Comparison of ENCODE assay signal across 26 mouse cellular contexts in the genomic region with DNA sequence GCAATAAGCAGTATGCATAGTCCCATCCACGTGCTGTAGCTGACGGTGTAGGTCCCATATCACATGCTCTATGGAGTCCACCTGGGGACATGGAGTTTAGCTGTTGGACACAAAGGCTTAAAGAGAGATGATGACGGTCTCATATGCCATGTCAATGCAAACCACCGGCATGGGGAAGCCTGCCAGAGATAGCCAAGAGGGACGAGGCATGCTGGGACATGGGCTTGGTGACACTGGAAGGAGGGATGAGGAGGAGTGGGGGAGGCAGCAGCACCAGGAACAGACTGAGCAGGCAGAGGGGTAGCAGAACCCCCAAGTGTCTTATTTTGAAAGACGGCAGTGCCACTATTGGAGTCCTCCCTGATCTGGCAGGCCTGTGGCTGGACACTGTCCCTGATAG. TPM values are rescaled to one million over a fixed set of nuclear protein-coding genes. Genes with fewer than 3 reads are reported as not detected.
DNase-seq lines count a peak whose midpoint lies in the region; TF ChIP-seq lines count a peak whose summit lies in the region.
"Had no signal": no experiment of that assay in that cellular context is flagged by ENCODE, and none has a peak within 500 bp of the region (broad histone marks: within the 10 kb centered on the region; RNA-seq: fewer than 3 reads in every experiment).

No protein-coding gene starts in this region.

- no peak for TF ChIP-seq CTCF in cerebellum, adult 2 months (IDR thresholded peaks at IDR 0.05; ENCODE audit: borderline replicate concordance, insufficient read depth, low read depth, low read length)

- H3K27ac ChIP-seq in cerebellum, adult 2 months (ENCODE audit: insufficient read depth, low read length): peak overlapping the region; percentile 69
- no peak overlapping the region for H3K27ac ChIP-seq in heart, embryonic 10.5 days
- H3K27ac ChIP-seq: embryonic facial prominence, embryonic 12.5 days; embryonic facial prominence, embryonic 15.5 days; forebrain, embryonic 13.5 days; heart, embryonic 13.5 days; hindbrain, embryonic 12.5 days; hindbrain, embryonic 15.5 days had no signal

- DNase-seq in cerebellum, adult 2 months: peak in 1 of 2 experiments; percentile 37
- no peak for DNase-seq in cerebellum, adult 18-20 months
- DNase-seq in cerebellum, postnatal 10 days: peak; percentile 30 to 36
- no peak for DNase-seq in cerebellum, adult 11 months
- peak; percentile 41 for DNase-seq in heart, embryonic 10.5 days (ENCODE audit: low spot score)
- no peak for DNase-seq in heart, postnatal 25 days (ENCODE audit: low spot score)
- DNase-seq: adrenal gland, postnatal 10 days; adrenal gland, postnatal 36 days; B cell, adult 2 months; gastrocnemius, postnatal 10 days; gastrocnemius, postnatal 36 days; heart, postnatal 14 days; kidney, adult 18-20 months; kidney, adult 9 months had no signal

- H3K27me3 ChIP-seq in cerebellum, adult 2 months (ENCODE audit: control insufficient read depth, insufficient read depth, low read length): no peaks in the 10 kb centered on the region
- no peaks in the 10 kb centered on the region for H3K27me3 ChIP-seq in heart, embryonic 10.5 days (ENCODE audit: insufficient read depth, poor library complexity, severe bottlenecking)
- H3K27me3 ChIP-seq: CH12.LX; embryonic facial prominence, embryonic 12.5 days; embryonic facial prominence, embryonic 15.5 days; forebrain, embryonic 13.5 days; hindbrain, embryonic 12.5 days; hindbrain, embryonic 15.5 days; Patski had no signal

- no peak for TF ChIP-seq POLR2A in cerebellum, adult 2 months (IDR thresholded peaks at IDR 0.05; ENCODE audit: borderline replicate concordance, insufficient read depth, low read length)

- WGBS in cerebellum, adult 2 months: 58% methylated on average over 6 of the region's 6 CpGs
- 79% methylated on average over 6 of the region's 6 CpGs for WGBS in heart, embryonic 10.5 days

- no peak overlapping the region for H3K4me3 ChIP-seq in cerebellum, adult 2 months (replicated peaks; ENCODE audit: insufficient read depth, low read depth, low read length)
- H3K4me3 ChIP-seq in heart, embryonic 10.5 days: no peak overlapping the region
- H3K4me3 ChIP-seq: embryonic facial prominence, embryonic 12.5 days; embryonic facial prominence, embryonic 15.5 days; forebrain, embryonic 13.5 days; heart, embryonic 13.5 days; hindbrain, embryonic 12.5 days; hindbrain, embryonic 15.5 days had no signal

- H3K4me1 ChIP-seq in cerebellum, adult 2 months (ENCODE audit: control insufficient read depth, insufficient read depth, low read length): peaks cover 22% of the 10 kb centered on the region
- peaks cover 20% of the 10 kb centered on the region for H3K4me1 ChIP-seq in heart, embryonic 10.5 days
- H3K4me1 ChIP-seq: embryonic facial prominence, embryonic 15.5 days; hindbrain, embryonic 15.5 days had no signal

- no peaks in the 10 kb centered on the region for H3K36me3 ChIP-seq in heart, embryonic 10.5 days
- H3K36me3 ChIP-seq: embryonic facial prominence, embryonic 12.5 days; embryonic facial prominence, embryonic 15.5 days; G1E; heart, embryonic 13.5 days; hindbrain, embryonic 12.5 days; hindbrain, embryonic 15.5 days had no signal

- intact Hi-C loops in heart, postnatal 25 days (cut with DNase I): no loop called here

- no peaks in the 10 kb centered on the region for H3K9me3 ChIP-seq in heart, embryonic 10.5 days
- H3K9me3 ChIP-seq: embryonic facial prominence, embryonic 12.5 days; embryonic facial prominence, embryonic 15.5 days; forebrain, embryonic 13.5 days; G1E; heart, embryonic 13.5 days; hindbrain, embryonic 12.5 days; hindbrain, embryonic 15.5 days had no signal

RNA-seq across cellular contexts. Expression of a gene that starts 5.0 kb away (rescaled TPM):
- polyA plus RNA-seq in cerebellum, adult 2 months (2012; rRNA removed): 1.6 and 2.0 TPM in 2 replicates
- polyA plus RNA-seq in heart, embryonic 10.5 days (2016; fragmentation: Nextera tagmentation; extraction: Ambion mirVana): 0.21 and 0.62 TPM in 2 replicates
- 1 to 10 TPM; 1.5 to 1.6 TPM for total RNA-seq in heart, postnatal 25 days (2021)
- total RNA-seq: common myeloid progenitor, adult 5-6 weeks; granulocyte monocyte progenitor cell, adult 5-6 weeks; hematopoietic stem cell, adult 5-6 weeks had no signal
- polyA plus RNA-seq: G1E had no signal

RNA-seq across cellular contexts. Expression of a gene that starts 36.6 kb away (rescaled TPM):
- 78.9 and 80.8 TPM in 2 replicates for polyA plus RNA-seq in cerebellum, adult 2 months (2012; rRNA removed)
- 39.0 and 42.7 TPM in 2 replicates for polyA plus RNA-seq in heart, embryonic 10.5 days (2016; fragmentation: Nextera tagmentation; extraction: Ambion mirVana)
- total RNA-seq in heart, postnatal 25 days (2021): 10 to 100 TPM; 42.3 to 43.4 TPM

Comparison
In these comparisons a context has a peak if more than half of its experiments do, and no peak if none do; other contexts are left out.
1. DNase-seq: peak in cerebellum, postnatal 10 days (2 of 2) and heart, embryonic 10.5 days (single experiment); none in cerebellum, adult 18-20 months (0 of 2), cerebellum, adult 11 months (single experiment) and heart, postnatal 25 days (single experiment).